Mouse (Mus musculus): ENCODE data around the gene Snap25. TPM values are rescaled to one million over a fixed set of nuclear protein-coding genes. Genes with fewer than 3 reads are reported as not detected.

Snap25 gene
- polyA plus RNA-seq, 1 experiment from 2014 or later, result not detected

DNA sequence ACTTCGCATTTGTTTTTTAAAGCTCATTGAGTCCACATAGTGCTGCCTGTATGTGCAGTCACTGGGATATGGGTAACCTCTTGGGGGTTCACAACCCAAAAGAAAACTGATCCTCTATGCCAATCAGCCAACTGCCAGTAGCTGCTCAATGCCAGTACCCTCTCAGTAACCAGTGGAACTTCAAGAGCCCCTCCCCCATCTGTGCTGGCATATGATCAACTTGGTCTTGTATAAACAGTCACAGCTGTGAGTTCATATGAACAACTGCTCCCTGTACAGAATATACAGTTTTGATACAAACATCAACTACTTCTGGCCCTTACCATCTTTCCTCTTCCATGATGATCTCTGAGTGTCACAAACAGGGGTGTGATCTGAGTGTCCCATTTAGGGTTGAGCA is 98.1 kb downstream of the Snap25 start:
- no peak for ATAC-seq
- H3K4me3 ChIP-seq (ENCODE audit: low read depth, low read length), result no peak overlapping the region

DNA sequence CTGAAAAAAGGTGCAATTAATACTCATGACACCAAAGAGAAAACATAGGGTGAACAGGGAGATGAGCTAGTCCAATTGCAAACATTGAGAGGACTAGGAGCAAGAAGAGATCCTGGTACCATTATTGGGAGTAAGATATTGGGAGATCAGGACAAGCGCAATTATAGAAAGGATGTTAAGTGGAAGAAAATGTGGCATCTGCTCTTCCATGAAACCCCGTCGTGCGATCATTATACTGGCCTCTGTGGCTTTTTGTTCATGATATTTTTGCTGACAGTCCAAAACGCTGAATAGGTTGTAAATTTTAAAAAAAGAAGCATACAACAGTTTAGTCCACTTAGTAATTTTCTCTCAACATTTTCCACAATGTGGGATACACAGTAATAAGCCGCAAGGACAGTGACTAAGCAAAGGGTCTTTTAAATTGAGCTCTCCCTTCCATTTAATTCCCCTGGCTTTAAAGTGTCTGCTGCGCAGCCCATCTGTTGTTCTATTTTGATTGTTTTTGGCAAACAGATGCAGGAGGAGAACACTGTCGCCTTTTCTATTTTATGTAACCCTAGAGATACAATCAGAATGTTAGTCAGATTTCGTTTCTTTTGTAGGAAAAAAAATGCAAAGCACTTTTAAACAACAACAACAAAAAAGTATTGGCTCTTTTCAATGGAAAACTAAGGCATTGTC is 103.6 kb downstream of the Snap25 start:
- Histone ChIP-seq H3K4me1 (ENCODE audit: insufficient read depth) (no peaks in the 10 kb centered on the region), H3K27ac (ENCODE audit: low read depth) (no peak overlapping the region), H3K9me3 (ENCODE audit: low read length) (no peaks in the 10 kb centered on the region), H3K27me3 (ENCODE audit: insufficient read depth, low read length) (no peaks in the 10 kb centered on the region), H3K9ac (replicated peaks) (no peak overlapping the region), H3K4me3 (ENCODE audit: low read depth, low read length) (no peak overlapping the region), H3K4me2 (ENCODE audit: low read depth, low read length) (no peak overlapping the region), H3K36me3 (replicated peaks; ENCODE audit: insufficient read depth, low read length) (no peaks in the 10 kb centered on the region)
- ATAC-seq (no peak), DNase-seq (no peak)
- no peak for TF ChIP-seq EP300 (IDR thresholded peaks at IDR 0.05; ENCODE audit: low read depth)
- no peak for TF ChIP-seq CTCF (IDR thresholded peaks at IDR 0.05; ENCODE audit: low read depth)
- WGBS (ENCODE audit: insufficient replicate concordance), result 75% methylated on average over 9 of the region's 9 CpGs

More for the DNA sequence above, 98.1 kb downstream of the Snap25 start:
- H3K27ac ChIP-seq (ENCODE audit: low read depth), result no peak overlapping the region
- H3K4me2 ChIP-seq (ENCODE audit: low read depth, low read length), result no peak overlapping the region
- no peaks in the 10 kb centered on the region for H3K4me1 ChIP-seq (ENCODE audit: insufficient read depth)
- no peaks in the 10 kb centered on the region for H3K27me3 ChIP-seq (ENCODE audit: insufficient read depth, low read length)
- no peak for DNase-seq
- WGBS (ENCODE audit: insufficient replicate concordance), result 76% methylated on average over 1 of the region's 1 CpGs
- H3K9me3 ChIP-seq (ENCODE audit: low read length), result no peaks in the 10 kb centered on the region
- H3K36me3 ChIP-seq (replicated peaks; ENCODE audit: insufficient read depth, low read length), result no peaks in the 10 kb centered on the region
- TF ChIP-seq CTCF (IDR thresholded peaks at IDR 0.05; ENCODE audit: low read depth) (no peak), EP300 (IDR thresholded peaks at IDR 0.05; ENCODE audit: low read depth) (no peak)
- no peak overlapping the region for H3K9ac ChIP-seq (replicated peaks)

DNA sequence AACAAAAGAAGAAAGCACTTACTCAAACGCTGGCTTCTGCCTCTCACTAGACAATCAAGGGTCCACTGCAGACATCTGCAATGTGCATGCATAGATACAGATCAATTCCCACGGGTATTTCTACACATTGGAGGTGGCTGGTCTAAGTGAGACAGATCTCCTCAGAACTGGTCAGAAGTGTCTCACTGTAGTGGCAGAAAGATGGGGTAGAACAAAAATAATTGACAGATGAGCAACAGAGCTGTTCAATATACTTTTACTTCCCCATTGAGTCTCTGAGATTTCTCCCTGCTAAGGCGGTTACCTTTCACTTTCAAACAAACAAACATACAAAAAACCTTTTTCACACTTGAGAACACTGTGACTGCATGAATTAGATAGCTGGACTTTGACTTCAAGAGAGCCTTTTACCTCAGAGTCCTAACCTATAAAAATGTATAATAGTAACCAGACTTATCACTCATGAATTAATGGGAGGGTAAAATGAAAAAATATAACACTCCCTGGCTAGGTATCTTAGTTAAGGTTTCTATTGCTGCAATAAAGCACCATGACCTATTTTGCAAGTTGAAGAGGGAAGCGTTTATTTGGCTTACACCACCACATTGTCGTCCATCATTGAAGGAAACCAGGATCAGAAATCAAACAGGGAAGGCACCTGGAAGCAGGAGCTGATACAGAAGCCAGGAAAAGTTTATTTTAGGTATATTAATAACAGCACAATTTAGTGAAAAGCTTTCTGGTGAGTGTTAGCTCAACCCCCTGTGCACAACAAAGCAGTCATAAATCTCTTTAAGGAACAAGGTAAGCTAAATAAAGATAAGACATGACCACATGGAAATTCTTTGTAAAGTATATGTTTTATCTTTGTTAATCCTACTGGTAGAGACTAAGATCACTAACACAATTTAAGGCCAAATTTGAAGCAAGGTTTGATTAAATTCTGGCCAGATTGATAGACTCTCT is 110.8 kb downstream of the Snap25 start:
- Histone ChIP-seq H3K9ac (replicated peaks) (no peak overlapping the region), H3K4me2 (ENCODE audit: low read depth, low read length) (no peak overlapping the region), H3K4me3 (ENCODE audit: low read depth, low read length) (no peak overlapping the region), H3K27ac (ENCODE audit: low read depth) (no peak overlapping the region), H3K9me3 (ENCODE audit: low read length) (no peaks in the 10 kb centered on the region), H3K27me3 (ENCODE audit: insufficient read depth, low read length) (no peaks in the 10 kb centered on the region), H3K36me3 (replicated peaks; ENCODE audit: insufficient read depth, low read length) (no peaks in the 10 kb centered on the region), H3K4me1 (ENCODE audit: insufficient read depth) (no peaks in the 10 kb centered on the region)
- TF ChIP-seq EP300 (IDR thresholded peaks at IDR 0.05; ENCODE audit: low read depth) (no peak), CTCF (IDR thresholded peaks at IDR 0.05; ENCODE audit: low read depth) (no peak)
- no peak for DNase-seq
- no peak for ATAC-seq
- 35% methylated on average over 5 of the region's 5 CpGs for WGBS (ENCODE audit: insufficient replicate concordance)

DNA sequence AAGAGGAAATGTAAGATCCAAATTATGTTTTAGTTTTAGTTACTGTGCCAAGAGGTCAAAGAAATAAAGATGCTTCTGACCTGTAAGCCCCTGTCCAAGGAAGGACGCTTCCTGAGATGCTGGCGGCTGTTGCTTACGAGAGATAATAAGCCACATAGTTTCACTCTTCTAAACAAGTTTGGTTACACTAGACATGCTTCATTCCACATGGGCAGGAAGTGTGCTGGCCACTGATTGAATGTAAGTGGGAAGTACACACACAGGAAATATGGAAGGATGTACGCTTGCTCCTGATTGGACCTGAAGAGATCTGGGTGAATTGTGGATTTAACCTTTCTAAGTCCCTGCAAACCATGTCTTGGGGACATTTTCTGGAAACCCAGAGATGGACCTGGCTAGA is 114.4 kb downstream of the Snap25 start:
- no peak overlapping the region for H3K27ac ChIP-seq (ENCODE audit: low read depth)

More for the DNA sequence above, 114.4 kb downstream of the Snap25 start:
- no peak overlapping the region for H3K4me2 ChIP-seq (ENCODE audit: low read depth, low read length)
- 29% methylated on average over 4 of the region's 4 CpGs for WGBS (ENCODE audit: insufficient replicate concordance)
- no peaks in the 10 kb centered on the region for H3K4me1 ChIP-seq (ENCODE audit: insufficient read depth)
- no peaks in the 10 kb centered on the region for H3K9me3 ChIP-seq (ENCODE audit: low read length)
- TF ChIP-seq CTCF (IDR thresholded peaks at IDR 0.05; ENCODE audit: low read depth), result no peak
- TF ChIP-seq EP300 (IDR thresholded peaks at IDR 0.05; ENCODE audit: low read depth), result no peak
- no peaks in the 10 kb centered on the region for H3K36me3 ChIP-seq (replicated peaks; ENCODE audit: insufficient read depth, low read length)
- H3K9ac ChIP-seq (replicated peaks), result no peak overlapping the region
- H3K4me3 ChIP-seq (ENCODE audit: low read depth, low read length), result no peak overlapping the region
- H3K27me3 ChIP-seq (ENCODE audit: insufficient read depth, low read length), result no peaks in the 10 kb centered on the region
- ATAC-seq, result no peak
- no peak for DNase-seq

Other genes with a start within 250 kb of the Snap25 start
- gene Ankef1, start 211.5 kb upstream of the Snap25 start, polyA plus RNA-seq (2015; fragmentation: Nextera tagmentation; extraction: Ambion mirVana), result not detected in 2 replicates
- 23.8 and 24.4 TPM in 2 replicates for gene AL731706.2, start 172.2 kb downstream of the Snap25 start, polyA plus RNA-seq (2015; fragmentation: Nextera tagmentation; extraction: Ambion mirVana)
- gene Slx4ip, start 177.8 kb downstream of the Snap25 start, polyA plus RNA-seq (2015; fragmentation: Nextera tagmentation; extraction: Ambion mirVana), result 1.1 and 1.7 TPM in 2 replicates
- 22.2 and 24.4 TPM in 2 replicates for gene AL731706.1, start 177.9 kb downstream of the Snap25 start, polyA plus RNA-seq (2015; fragmentation: Nextera tagmentation; extraction: Ambion mirVana)
- gene Mkks, start 177.9 kb downstream of the Snap25 start, polyA plus RNA-seq (2015; fragmentation: Nextera tagmentation; extraction: Ambion mirVana), result 5.0 and 6.5 TPM in 2 replicates